Mouse (Mus musculus): ENCODE data around the gene Tra2b.
"Not testable (repeated sequence)": the region's sequence is repeated elsewhere in the genome, so short reads cannot be mapped to it uniquely, and the experiment has no call there.

Gene Tra2b

GRCm38 (mm10) chr16:22242239-22242866 is 23.5 kb downstream of the Tra2b start:
- no peak for DNase-seq (ENCODE audit: low spot score)

- DNase-seq (ENCODE audit: low spot score): no peak
Measured at GRCm38 (mm10) chr16:22241376-22242238, 24.2 kb downstream of the Tra2b start.

GRCm38 (mm10) chr16:22240856-22241255 is 24.9 kb downstream of the Tra2b start:
- DNase-seq (ENCODE audit: low spot score): no peak

- DNase-seq (ENCODE audit: low spot score): no peak
Measured at GRCm38 (mm10) chr16:22239978-22240377, 25.8 kb downstream of the Tra2b start.

GRCm38 (mm10) chr16:22238928-22239620 is 26.7 kb downstream of the Tra2b start:
- DNase-seq (ENCODE audit: low spot score): no peak

- DNase-seq (ENCODE audit: low spot score): not testable (repeated sequence)
Measured at GRCm38 (mm10) chr16:22238402-22238801, 27.4 kb downstream of the Tra2b start.

- DNase-seq (ENCODE audit: low spot score): no peak
Measured at GRCm38 (mm10) chr16:22236814-22237213, 29.0 kb downstream of the Tra2b start.

- DNase-seq (ENCODE audit: low spot score): no peak
Measured at GRCm38 (mm10) chr16:22234535-22234934, 31.3 kb downstream of the Tra2b start.

- not testable (repeated sequence) for DNase-seq (ENCODE audit: low spot score)
Measured at GRCm38 (mm10) chr16:22230276-22230675, 35.5 kb downstream of the Tra2b start.

GRCm38 (mm10) chr16:22203501-22203900 is 62.3 kb downstream of the Tra2b start:
- DNase-seq (ENCODE audit: low spot score): no peak

GRCm38 (mm10) chr16:22201858-22202257 is 63.9 kb downstream of the Tra2b start:
- DNase-seq (ENCODE audit: low spot score): no peak

- DNase-seq (ENCODE audit: low spot score): no peak
Measured at GRCm38 (mm10) chr16:22200476-22200875, 65.3 kb downstream of the Tra2b start.

All from left cerebral cortex, adult 11 months (tissue).